Mouse (Mus musculus): Measurements from ENCODE around the gene Tgfb1i1. TPM values are rescaled to one million over a fixed set of nuclear protein-coding genes. Genes with fewer than 3 reads are reported as not detected.

Tgfb1i1 gene
- total and polyA plus RNA-seq, 2 experiments from 2014 or later: 9.7 to 22.1 TPM

DNA sequence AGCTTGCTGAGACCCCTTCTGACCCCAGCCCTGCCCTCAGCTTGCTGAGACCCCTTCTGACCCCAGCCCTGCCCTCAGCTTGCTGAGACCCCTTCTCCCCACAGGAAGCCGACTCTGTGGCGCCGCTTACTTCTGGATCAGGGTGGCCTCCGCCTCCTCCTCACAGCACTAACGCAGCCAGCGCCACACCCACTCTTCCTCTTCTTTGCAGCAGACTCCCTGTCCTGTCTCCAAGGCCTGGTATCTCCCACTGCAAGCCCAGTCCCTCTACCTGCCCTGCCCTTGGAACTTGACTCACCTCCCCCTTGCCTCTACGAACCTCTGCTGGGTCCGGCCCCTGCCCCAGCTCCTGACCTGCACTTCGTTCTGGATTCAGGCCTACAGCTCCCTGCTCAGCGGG is 2.7 kb upstream of the Tgfb1i1 start:
- WGBS: 70% methylated on average over 10 of the region's 10 CpGs
- Histone ChIP-seq H3K27me3 (ENCODE audit: insufficient read depth, low read length) (no peaks in the 10 kb centered on the region), H3K4me3 (ENCODE audit: low read depth, low read length) (no peak overlapping the region), H3K4me1 (ENCODE audit: insufficient read depth) (no peaks in the 10 kb centered on the region; the same call in 1 of the 2 replicates), H3K4me2 (ENCODE audit: low read depth) (no peak overlapping the region), H3K9ac (no peak overlapping the region), H3K36me3 (ENCODE audit: insufficient read depth) (peaks cover 34% of the 10 kb centered on the region), H3K27ac (ENCODE audit: low read depth, low read length) (no peak overlapping the region), H3K9me3 (ENCODE audit: low read length) (no peaks in the 10 kb centered on the region)
- no peak for TF ChIP-seq CTCF (IDR thresholded peaks at IDR 0.05; ENCODE audit: low read depth)
- no peak for ATAC-seq
- no peak for DNase-seq

DNA sequence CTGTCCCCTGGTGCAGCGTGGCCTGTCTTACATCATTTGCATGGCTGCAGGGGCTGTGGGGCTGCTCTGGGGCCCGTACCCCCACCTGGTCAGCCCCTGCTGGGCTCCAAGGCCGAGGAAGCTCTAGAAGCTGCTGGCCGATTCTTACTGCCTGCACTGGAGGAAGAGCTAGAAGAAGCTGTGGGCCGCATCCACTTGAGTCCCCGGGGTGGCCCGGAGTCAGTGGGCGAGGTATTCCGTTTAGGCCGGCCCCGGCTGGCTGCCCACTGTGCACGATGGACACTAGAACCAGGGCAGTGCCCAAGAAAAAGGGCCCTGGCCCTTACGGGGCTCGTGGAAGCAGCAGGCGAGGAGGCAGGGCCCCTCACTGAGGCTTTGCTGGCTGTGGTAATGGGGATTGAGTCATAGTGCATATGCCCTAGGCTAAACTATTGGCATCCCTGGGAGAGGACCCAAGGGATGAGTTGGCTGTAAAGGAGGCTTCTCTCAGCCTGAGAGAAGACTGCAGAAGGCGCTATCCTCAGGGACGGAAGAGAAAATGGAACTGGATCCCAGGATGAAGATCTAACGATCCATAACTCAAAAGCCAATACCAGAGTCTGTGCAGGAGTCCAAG is 2.1 kb upstream of the Tgfb1i1 start:
- no peak overlapping the region for H3K9ac ChIP-seq
- H3K36me3 ChIP-seq (ENCODE audit: insufficient read depth): peaks cover 39% of the 10 kb centered on the region
- ATAC-seq: no peak
- WGBS: 87% methylated on average over 18 of the region's 18 CpGs
- DNase-seq: no peak
- TF ChIP-seq CTCF (IDR thresholded peaks at IDR 0.05; ENCODE audit: low read depth): no peak
- no peak overlapping the region for H3K4me2 ChIP-seq (ENCODE audit: low read depth)
- H3K27ac ChIP-seq (ENCODE audit: low read depth, low read length): no peak overlapping the region
- no peaks in the 10 kb centered on the region for H3K27me3 ChIP-seq (ENCODE audit: insufficient read depth, low read length)
- H3K4me3 ChIP-seq (ENCODE audit: low read depth, low read length): no peak overlapping the region
- H3K4me1 ChIP-seq (ENCODE audit: insufficient read depth): no peaks in the 10 kb centered on the region
- no peaks in the 10 kb centered on the region for H3K9me3 ChIP-seq (ENCODE audit: low read length)

DNA sequence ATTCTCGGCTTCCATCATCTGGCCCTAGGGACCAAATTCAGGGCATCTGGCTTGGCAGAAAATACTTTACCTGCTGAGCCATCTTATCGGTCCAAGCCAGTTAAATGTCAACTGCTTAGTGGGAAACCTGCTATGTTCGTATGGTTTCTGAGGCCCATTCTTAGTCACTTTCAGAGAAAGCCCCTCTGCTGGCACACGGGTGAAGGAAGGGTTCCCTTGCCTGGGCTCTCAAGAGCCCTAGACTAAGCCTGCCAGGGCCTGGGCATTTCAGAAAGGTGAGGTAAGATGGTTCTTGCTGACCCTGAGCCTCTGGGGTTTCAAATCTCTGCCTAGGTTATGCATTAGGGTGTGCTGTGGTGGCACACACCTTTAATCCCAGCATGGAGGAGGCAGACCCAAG is 1.1 kb upstream of the Tgfb1i1 start:
- Histone ChIP-seq H3K4me1 (ENCODE audit: insufficient read depth) (no peaks in the 10 kb centered on the region), H3K27me3 (ENCODE audit: insufficient read depth, low read length) (no peaks in the 10 kb centered on the region; the same call in 1 of the 2 replicates), H3K4me3 (ENCODE audit: low read depth, low read length) (no peak overlapping the region), H3K36me3 (ENCODE audit: insufficient read depth) (peaks cover 36% of the 10 kb centered on the region), H3K9ac (no peak overlapping the region), H3K27ac (ENCODE audit: low read depth, low read length) (no peak overlapping the region), H3K9me3 (ENCODE audit: low read length) (no peaks in the 10 kb centered on the region), H3K4me2 (ENCODE audit: low read depth) (no peak overlapping the region)
- DNase-seq: no peak
- 88% methylated on average over 4 of the region's 4 CpGs for WGBS
- ATAC-seq: no peak
- no peak for TF ChIP-seq CTCF (IDR thresholded peaks at IDR 0.05; ENCODE audit: low read depth)

DNA sequence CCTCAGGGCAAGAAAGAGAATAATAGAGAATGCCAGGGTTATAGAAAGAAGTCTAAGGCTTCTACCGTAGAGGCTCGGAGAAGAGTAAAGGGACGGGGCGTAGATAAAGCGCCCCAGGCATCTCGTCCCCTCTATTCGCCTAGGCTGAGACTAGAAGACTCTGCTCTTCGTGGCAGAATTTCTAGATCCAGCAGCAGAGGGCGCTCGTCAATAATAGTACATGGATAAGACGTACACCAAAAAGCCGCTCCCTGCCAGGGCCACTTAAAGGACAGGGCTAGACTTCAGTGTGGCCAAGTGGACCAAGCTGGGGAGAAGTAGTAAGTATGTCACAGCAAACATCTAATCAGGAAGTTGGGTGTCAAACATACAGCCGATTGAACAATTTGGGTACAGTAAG is 831 bp downstream of the Tgfb1i1 start:
- Histone ChIP-seq H3K9ac (peak overlapping the region; percentile 61), H3K27me3 (ENCODE audit: insufficient read depth, low read length) (peaks cover 5% of the 10 kb centered on the region; the same call in 1 of the 2 replicates), H3K4me2 (ENCODE audit: low read depth) (peak overlapping the region; percentile 61), H3K9me3 (ENCODE audit: low read length) (no peaks in the 10 kb centered on the region), H3K27ac (ENCODE audit: low read depth, low read length) (peak overlapping the region; percentile 81), H3K36me3 (ENCODE audit: insufficient read depth) (peaks cover 27% of the 10 kb centered on the region), H3K4me3 (ENCODE audit: low read depth, low read length) (peak overlapping the region; percentile 40), H3K4me1 (ENCODE audit: insufficient read depth) (0 out of 2 replicates have a peak, but pooled peaks cover 2% of the 10 kb centered on the region)
- DNase-seq (peak; percentile 94), ATAC-seq (peak; percentile 86)
- peak; percentile 83 for TF ChIP-seq CTCF (IDR thresholded peaks at IDR 0.05; ENCODE audit: low read depth)
- WGBS: 3% methylated on average over 13 of the region's 13 CpGs

DNA sequence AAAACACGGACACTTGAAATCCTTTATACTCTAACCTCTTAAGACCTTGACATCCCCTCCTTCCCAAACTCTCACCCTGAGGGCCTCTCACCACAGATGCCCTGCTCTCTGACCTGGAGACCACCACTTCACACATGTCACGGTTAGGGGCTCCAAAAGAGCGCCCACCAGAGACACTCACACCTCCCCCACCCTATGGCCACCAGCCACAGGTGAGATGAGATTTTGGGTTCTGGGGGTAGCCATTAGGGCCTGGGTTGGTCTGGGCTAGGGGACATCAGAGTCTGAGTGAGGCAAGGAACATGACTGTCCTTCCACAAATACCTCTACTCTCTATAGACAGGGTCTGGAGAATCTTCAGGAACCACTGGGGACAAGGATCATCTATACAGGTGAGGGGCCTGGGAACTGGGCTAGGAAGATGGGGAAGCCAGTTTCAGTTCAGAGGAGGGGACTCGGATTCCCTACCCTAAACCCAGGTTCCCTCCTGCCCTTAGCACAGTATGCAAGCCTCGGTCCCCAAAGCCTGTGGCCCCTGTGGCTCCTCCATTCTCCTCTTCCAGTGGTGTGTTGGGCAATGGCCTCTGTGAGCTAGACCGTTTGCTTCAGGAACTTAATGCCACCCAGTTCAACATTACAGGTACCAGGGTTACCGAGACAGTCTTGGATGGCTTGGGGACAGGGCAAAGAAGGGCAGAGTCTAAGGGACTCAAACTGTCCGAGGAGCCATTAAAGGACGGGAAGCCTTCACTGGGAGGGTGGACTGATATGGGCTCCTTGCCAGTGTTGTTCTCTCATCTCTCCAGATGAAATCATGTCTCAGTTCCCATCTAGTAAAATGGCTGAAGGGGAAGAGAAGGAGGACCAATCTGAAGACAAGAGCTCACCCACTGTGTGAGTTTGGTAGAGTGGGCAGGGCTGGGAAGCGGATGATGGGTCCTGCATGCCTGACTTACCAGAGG is 1.8 kb downstream of the Tgfb1i1 start:
- TF ChIP-seq CTCF (IDR thresholded peaks at IDR 0.05; ENCODE audit: low read depth): no peak
- no peak for ATAC-seq
- Histone ChIP-seq H3K4me1 (ENCODE audit: insufficient read depth) (0 out of 2 replicates have a peak, but pooled peaks cover 4% of the 10 kb centered on the region), H3K36me3 (ENCODE audit: insufficient read depth) (peaks cover 21% of the 10 kb centered on the region), H3K9ac (no peak overlapping the region), H3K27me3 (ENCODE audit: insufficient read depth, low read length) (peaks cover 5% of the 10 kb centered on the region; the same call in 1 of the 2 replicates), H3K4me3 (ENCODE audit: low read depth, low read length) (no peak overlapping the region), H3K27ac (ENCODE audit: low read depth, low read length) (no peak overlapping the region), H3K4me2 (ENCODE audit: low read depth) (peak overlapping the region; percentile 61; the same call in 1 of the 2 replicates), H3K9me3 (ENCODE audit: low read length) (no peaks in the 10 kb centered on the region)
- no peak for DNase-seq
- 86% methylated on average over 10 of the region's 10 CpGs for WGBS

DNA sequence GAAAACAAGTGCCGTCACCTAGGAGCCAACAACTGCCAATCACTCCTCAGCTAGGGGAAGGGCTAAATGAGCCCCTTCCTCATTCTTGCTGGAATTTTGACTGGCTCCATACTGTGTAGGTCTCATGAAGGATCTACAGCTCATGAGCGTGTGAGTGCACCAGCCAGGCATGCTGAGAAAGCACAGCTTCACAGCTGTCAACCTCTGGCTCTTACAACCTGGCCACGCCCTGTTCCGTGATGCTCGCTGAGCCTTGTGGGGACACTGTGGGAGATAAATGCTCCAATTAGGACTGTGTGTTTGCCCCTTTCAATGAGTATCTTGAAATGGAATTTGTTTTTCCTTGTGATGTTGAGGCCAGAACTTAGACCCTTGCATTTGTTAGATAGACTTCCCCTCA is 3.4 kb downstream of the Tgfb1i1 start:
- H3K4me3 ChIP-seq (ENCODE audit: low read depth, low read length): no peak overlapping the region
- 79% methylated on average over 5 of the region's 5 CpGs for WGBS
- 0 out of 2 replicates have a peak, but pooled peaks cover 4% of the 10 kb centered on the region for H3K4me1 ChIP-seq (ENCODE audit: insufficient read depth)
- H3K4me2 ChIP-seq (ENCODE audit: low read depth): no peak overlapping the region
- H3K36me3 ChIP-seq (ENCODE audit: insufficient read depth): peaks cover 10% of the 10 kb centered on the region; the same call in 1 of the 2 replicates
- no peak overlapping the region for H3K9ac ChIP-seq
- no peak for TF ChIP-seq CTCF (IDR thresholded peaks at IDR 0.05; ENCODE audit: low read depth)
- peaks cover 5% of the 10 kb centered on the region; the same call in 1 of the 2 replicates for H3K27me3 ChIP-seq (ENCODE audit: insufficient read depth, low read length)
- ATAC-seq (no peak), DNase-seq (no peak)
- no peak overlapping the region for H3K27ac ChIP-seq (ENCODE audit: low read depth, low read length)
- H3K9me3 ChIP-seq (ENCODE audit: low read length): no peaks in the 10 kb centered on the region

Data from forebrain, postnatal 0 days (tissue).